Mouse (Mus musculus) erythroblast, embryonic 14.5 days (primary cell): ENCODE measurements at regions not wholly inside any gene's neighbourhood (a gene's known extent, or its start where the extent isn't known, plus 50 kb on each side); places are given as distances from the start of the nearest gene placed in this dataset.

ENCODE experiments used
- H3K27me3 ChIP-seq: 2 replicates; pipeline ENCODE4 v1.6.1; 2012; ENCODE audit warnings: inconsistent platforms; ENCODE audit not compliant: control insufficient read depth
- H3K36me3 ChIP-seq: 2 replicates; pipeline ENCODE4 v1.6.1; 2012; ENCODE audit warnings: mild to moderate bottlenecking, inconsistent platforms; ENCODE audit not compliant: control insufficient read depth
- H3K4me1 ChIP-seq: 2 replicates; pipeline ENCODE4 v1.6.1; 2012; ENCODE audit warnings: inconsistent platforms; ENCODE audit not compliant: control insufficient read depth
- H3K4me3 ChIP-seq: replicated peaks from 2 replicates; pipeline ENCODE3; 2012; ENCODE audit warnings: moderate library complexity, mild to moderate bottlenecking, inconsistent platforms
- H3K9me3 ChIP-seq: 2 replicates; pipeline ENCODE4 v1.6.1; 2012; ENCODE audit warnings: low read length, inconsistent platforms, mixed read lengths; ENCODE audit not compliant: control insufficient read depth
- GATA1 ChIP-seq: IDR thresholded peaks from 2 replicates; pipeline ENCODE4 v1.6.1; 2012; ENCODE audit warnings: low read length, inconsistent platforms, mixed read lengths
- TAL1 ChIP-seq: IDR thresholded peaks from 3 replicates; pipeline ENCODE4 v1.6.1; 2012; ENCODE audit warnings: low read length, inconsistent platforms, mixed read lengths

- Histone ChIP-seq H3K9me3 (no peaks in the 10 kb centered on the region), H3K4me3 (no peak overlapping the region), H3K4me1 (no peaks in the 10 kb centered on the region), H3K36me3 (no peaks in the 10 kb centered on the region), H3K27me3 (no peaks in the 10 kb centered on the region)
- TF ChIP-seq GATA1 (no peak), TAL1 (no peak)
Observed at GRCm38 (mm10) chr3:131859083-131859482, 226.0 kb upstream of the Dkk2 start.

GRCm38 (mm10) chr3:131865106-131865505, 220.0 kb upstream of the Dkk2 start:
- TF ChIP-seq GATA1 (no peak), TAL1 (no peak)
- H3K4me3 ChIP-seq, result no peak overlapping the region
- peaks cover 8% of the 10 kb centered on the region for H3K9me3 ChIP-seq
- no peaks in the 10 kb centered on the region for H3K4me1 ChIP-seq
- no peaks in the 10 kb centered on the region for H3K27me3 ChIP-seq
- H3K36me3 ChIP-seq, result no peaks in the 10 kb centered on the region

GRCm38 (mm10) chr3:131867266-131867665, 217.8 kb upstream of the Dkk2 start:
- no peaks in the 10 kb centered on the region for H3K36me3 ChIP-seq
- no peak overlapping the region for H3K4me3 ChIP-seq
- H3K4me1 ChIP-seq, result no peaks in the 10 kb centered on the region
- TF ChIP-seq GATA1 (no peak), TAL1 (no peak)
- H3K27me3 ChIP-seq, result no peaks in the 10 kb centered on the region
- H3K9me3 ChIP-seq, result peaks cover 10% of the 10 kb centered on the region

- Histone ChIP-seq H3K36me3 (no peaks in the 10 kb centered on the region), H3K9me3 (peaks cover 10% of the 10 kb centered on the region), H3K4me3 (no peak overlapping the region), H3K4me1 (no peaks in the 10 kb centered on the region), H3K27me3 (no peaks in the 10 kb centered on the region)
- TF ChIP-seq TAL1, result no peak
- TF ChIP-seq GATA1, result no peak
Observed at GRCm38 (mm10) chr3:131868219-131868964, 216.7 kb upstream of the Dkk2 start.

GRCm38 (mm10) chr3:131869306-131869705, 215.8 kb upstream of the Dkk2 start:
- peaks cover 10% of the 10 kb centered on the region for H3K9me3 ChIP-seq

GRCm38 (mm10) chr3:131882667-131883066, 202.4 kb upstream of the Dkk2 start:
- Histone ChIP-seq H3K9me3 (no peaks in the 10 kb centered on the region; the same call in 1 of the 2 replicates), H3K36me3 (no peaks in the 10 kb centered on the region), H3K4me3 (no peak overlapping the region), H3K4me1 (no peaks in the 10 kb centered on the region), H3K27me3 (no peaks in the 10 kb centered on the region)
- TF ChIP-seq TAL1, result no peak
- no peak for TF ChIP-seq GATA1

More at GRCm38 (mm10) chr3:131869306-131869705, 215.8 kb upstream of the Dkk2 start:
- Histone ChIP-seq H3K27me3 (no peaks in the 10 kb centered on the region), H3K4me1 (no peaks in the 10 kb centered on the region), H3K4me3 (no peak overlapping the region), H3K36me3 (no peaks in the 10 kb centered on the region)
- TF ChIP-seq GATA1 (no peak), TAL1 (no peak)

- no peak for TF ChIP-seq GATA1
- TF ChIP-seq TAL1, result no peak
- no peaks in the 10 kb centered on the region; the same call in 1 of the 2 replicates for H3K9me3 ChIP-seq
- H3K36me3 ChIP-seq, result no peaks in the 10 kb centered on the region
- H3K4me1 ChIP-seq, result no peaks in the 10 kb centered on the region
- H3K4me3 ChIP-seq, result no peak overlapping the region
- no peaks in the 10 kb centered on the region for H3K27me3 ChIP-seq
Observed at GRCm38 (mm10) chr3:131886470-131886869, 198.6 kb upstream of the Dkk2 start.

GRCm38 (mm10) chr3:131886984-131887383, 198.1 kb upstream of the Dkk2 start:
- TF ChIP-seq GATA1 (no peak), TAL1 (no peak)
- no peak overlapping the region for H3K4me3 ChIP-seq

GRCm38 (mm10) chr3:131887670-131888069, 197.4 kb upstream of the Dkk2 start:
- Histone ChIP-seq H3K4me3 (no peak overlapping the region), H3K36me3 (no peaks in the 10 kb centered on the region), H3K27me3 (no peaks in the 10 kb centered on the region), H3K9me3 (no peaks in the 10 kb centered on the region; the same call in 1 of the 2 replicates), H3K4me1 (no peaks in the 10 kb centered on the region)
- no peak for TF ChIP-seq TAL1
- no peak for TF ChIP-seq GATA1

More at GRCm38 (mm10) chr3:131886984-131887383, 198.1 kb upstream of the Dkk2 start:
- Histone ChIP-seq H3K27me3 (no peaks in the 10 kb centered on the region), H3K36me3 (no peaks in the 10 kb centered on the region), H3K9me3 (no peaks in the 10 kb centered on the region; the same call in 1 of the 2 replicates), H3K4me1 (no peaks in the 10 kb centered on the region)
